Mouse (Mus musculus) small intestine, adult 2 months (tissue): ENCODE measurements at regions not wholly inside any gene's neighbourhood (a gene's known extent, or its start where the extent isn't known, plus 50 kb on each side); places are given as distances from the start of the nearest gene placed in this dataset.

Source experiments
- H3K27ac ChIP-seq: fragments of 200-500 bp; 2 replicates; pipeline ENCODE4 v1.5.1; 2012; ENCODE audit warnings: low read depth, low read length, control low read depth, inconsistent platforms; ENCODE audit not compliant: insufficient read depth
- H3K27me3 ChIP-seq: fragments of 200-500 bp; 2 replicates; pipeline ENCODE4 v1.6.1; 2012; ENCODE audit warnings: mild to moderate bottlenecking, moderate library complexity, low read length, inconsistent platforms; ENCODE audit not compliant: control insufficient read depth, insufficient read depth
- H3K36me3 ChIP-seq: fragments of 200-500 bp; 2 replicates; pipeline ENCODE4 v1.6.1; 2012; ENCODE audit warnings: mild to moderate bottlenecking, low read length, control low read depth, inconsistent platforms; ENCODE audit not compliant: control insufficient read depth, insufficient read depth
- H3K4me1 ChIP-seq: fragments of 200-500 bp; 2 replicates; pipeline ENCODE4 v1.6.1; 2012; ENCODE audit warnings: low read length, inconsistent platforms, mixed read lengths; ENCODE audit not compliant: control insufficient read depth, insufficient read depth, insufficient read length
- H3K4me3 ChIP-seq: fragments of 200-500 bp; 2 replicates; pipeline ENCODE4 v1.5.1; 2012; ENCODE audit warnings: low read depth, mild to moderate bottlenecking, control low read depth, inconsistent platforms, low read length, moderate library complexity
- CTCF ChIP-seq: fragments of 200-500 bp; IDR thresholded peaks from 2 replicates; pipeline ENCODE4 v1.5.1; 2012; ENCODE audit warnings: low read depth, mild to moderate bottlenecking, control low read depth, inconsistent platforms, low read length, moderate library complexity, mixed read lengths; ENCODE audit not compliant: insufficient replicate concordance, insufficient read length; ENCODE audit errors: extremely low read depth
- POLR2A ChIP-seq: fragments of 200-500 bp; IDR thresholded peaks from 2 replicates; pipeline ENCODE4 v1.6.1; 2012; ENCODE audit warnings: low read depth, mild to moderate bottlenecking, control low read depth, inconsistent platforms, low read length, moderate library complexity
- WGBS: fragments of 180-500 bp; shearing (Covaris S2); methylation state at CpG from one replicate; pipeline ENCODE4 v1.1.7; 2018; 5-methylcytosine and 5-hydroxymethylcytosine counted together

DNA sequence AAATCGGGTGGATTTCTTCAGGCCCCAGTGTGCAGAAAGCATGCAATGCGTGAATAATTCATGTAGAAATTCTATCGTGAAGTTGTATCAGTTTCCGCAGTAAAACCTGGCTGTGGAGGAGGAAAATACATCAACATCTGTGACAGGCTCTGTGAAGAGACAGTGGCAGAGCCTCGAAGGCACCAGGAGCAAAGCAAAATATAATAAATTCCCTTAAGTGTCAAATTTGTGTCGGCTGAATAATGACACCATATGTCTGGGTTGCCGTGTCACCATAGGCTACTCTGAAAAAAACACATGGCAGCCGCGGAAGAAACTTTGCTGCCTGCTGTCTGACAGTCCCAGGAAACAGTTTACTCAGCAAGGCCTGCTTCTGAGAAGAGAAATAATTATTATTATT is 2100.1 kb downstream of the 4930444P10Rik start:
- 81% methylated on average over 9 of the region's 9 CpGs for WGBS
- TF ChIP-seq CTCF (no peak), POLR2A (no peak)
- H3K27ac ChIP-seq: no peak overlapping the region
- no peaks in the 10 kb centered on the region for H3K4me1 ChIP-seq
- H3K4me3 ChIP-seq: no peak overlapping the region
- no peaks in the 10 kb centered on the region for H3K27me3 ChIP-seq
- H3K36me3 ChIP-seq: no peaks in the 10 kb centered on the region

DNA sequence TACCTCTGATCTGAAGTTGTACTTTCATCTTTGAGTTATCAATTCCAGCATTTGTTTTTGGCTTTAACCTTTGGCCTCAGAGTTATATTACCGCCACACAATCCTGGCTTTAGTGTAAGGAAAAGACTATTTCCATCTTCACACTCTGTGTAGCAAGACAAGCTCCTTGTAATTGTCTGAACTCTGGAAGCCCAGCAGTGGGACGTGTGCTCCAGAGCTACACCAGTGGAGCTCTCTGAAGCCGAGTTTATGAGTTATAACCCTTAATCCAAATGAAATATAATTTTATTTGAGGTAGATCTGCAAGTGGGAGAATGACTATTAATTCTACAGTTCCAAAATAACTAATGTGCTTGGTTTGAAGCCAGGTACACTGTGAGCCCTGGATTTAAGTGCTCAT is 2103.8 kb downstream of the 4930444P10Rik start:
- Histone ChIP-seq H3K36me3 (no peaks in the 10 kb centered on the region), H3K27ac (no peak overlapping the region), H3K4me1 (no peaks in the 10 kb centered on the region), H3K27me3 (no peaks in the 10 kb centered on the region), H3K4me3 (no peak overlapping the region)
- no peak for TF ChIP-seq POLR2A
- no peak for TF ChIP-seq CTCF
- WGBS: 51% methylated on average over 3 of the region's 3 CpGs

DNA sequence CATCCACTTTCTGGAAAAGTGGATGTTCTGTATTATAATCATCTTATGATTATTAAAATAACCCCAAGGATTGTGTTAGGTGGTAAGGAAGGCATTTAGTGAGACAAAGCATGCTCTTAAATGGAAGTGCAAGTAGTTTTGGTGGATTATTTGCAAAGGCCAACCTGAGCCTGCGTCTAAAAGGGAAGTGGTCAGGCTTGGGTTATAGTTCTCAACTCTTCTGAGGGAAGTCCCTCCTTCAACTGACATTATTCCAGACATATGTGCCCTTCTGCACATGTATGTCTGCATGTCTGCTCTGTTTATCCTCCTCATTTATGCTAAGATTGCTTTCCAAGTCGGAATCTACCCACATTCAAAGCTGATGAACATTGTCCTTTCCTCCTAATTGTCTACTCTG is 2108.3 kb downstream of the 4930444P10Rik start:
- Histone ChIP-seq H3K4me3 (no peak overlapping the region), H3K27ac (no peak overlapping the region), H3K27me3 (no peaks in the 10 kb centered on the region), H3K36me3 (no peaks in the 10 kb centered on the region), H3K4me1 (no peaks in the 10 kb centered on the region)
- 79% methylated on average over 2 of the region's 2 CpGs for WGBS
- TF ChIP-seq CTCF (no peak), POLR2A (no peak)

DNA sequence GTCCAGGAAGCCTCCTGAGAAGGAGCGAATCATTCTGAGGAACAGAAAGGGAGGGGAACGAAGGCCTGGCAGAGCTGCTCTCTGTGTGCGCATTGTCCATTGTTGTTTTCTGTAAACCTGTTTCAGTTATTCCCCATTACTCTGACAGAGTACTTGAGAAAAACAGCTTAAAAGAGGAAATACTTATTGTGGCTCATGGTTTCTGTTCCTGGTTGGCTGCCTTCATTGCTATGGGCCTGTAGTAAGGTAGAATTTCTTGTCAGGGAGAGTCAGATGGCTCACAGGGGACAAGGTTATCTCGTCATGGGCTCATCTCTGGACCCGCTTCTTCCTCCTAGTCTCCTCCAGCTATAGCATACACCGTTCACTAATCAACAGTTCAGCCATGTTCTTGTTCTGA is 2112.9 kb downstream of the 4930444P10Rik start:
- no peak overlapping the region for H3K27ac ChIP-seq
- no peaks in the 10 kb centered on the region for H3K27me3 ChIP-seq
- no peaks in the 10 kb centered on the region for H3K36me3 ChIP-seq
- WGBS: 80% methylated on average over 6 of the region's 6 CpGs
- H3K4me3 ChIP-seq: no peak overlapping the region
- TF ChIP-seq CTCF (no peak), POLR2A (no peak)
- no peaks in the 10 kb centered on the region for H3K4me1 ChIP-seq

DNA sequence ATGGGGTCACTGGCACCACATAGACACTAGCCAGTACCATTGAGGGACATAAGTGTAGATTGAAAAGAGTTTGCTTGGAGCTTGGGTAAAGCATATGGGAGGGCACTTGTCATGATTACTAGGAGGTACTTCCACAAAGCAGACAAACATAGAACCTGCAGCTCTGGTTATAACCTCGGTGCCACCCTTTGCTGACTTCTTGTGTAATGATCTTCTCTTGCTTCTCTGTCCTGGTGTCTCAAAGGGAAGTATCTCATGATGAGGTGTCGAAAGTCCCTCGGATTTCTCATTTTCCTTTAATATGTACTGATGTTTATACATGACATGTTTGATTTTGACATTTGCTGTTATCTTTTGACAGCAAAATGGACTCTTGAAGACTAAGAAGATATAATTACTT is 2114.5 kb downstream of the 4930444P10Rik start:
- no peaks in the 10 kb centered on the region for H3K36me3 ChIP-seq
- no peak overlapping the region for H3K27ac ChIP-seq
- TF ChIP-seq CTCF (no peak), POLR2A (no peak)
- H3K27me3 ChIP-seq: no peaks in the 10 kb centered on the region
- no peaks in the 10 kb centered on the region for H3K4me1 ChIP-seq
- H3K4me3 ChIP-seq: no peak overlapping the region
- WGBS: 83% methylated on average over 3 of the region's 3 CpGs

DNA sequence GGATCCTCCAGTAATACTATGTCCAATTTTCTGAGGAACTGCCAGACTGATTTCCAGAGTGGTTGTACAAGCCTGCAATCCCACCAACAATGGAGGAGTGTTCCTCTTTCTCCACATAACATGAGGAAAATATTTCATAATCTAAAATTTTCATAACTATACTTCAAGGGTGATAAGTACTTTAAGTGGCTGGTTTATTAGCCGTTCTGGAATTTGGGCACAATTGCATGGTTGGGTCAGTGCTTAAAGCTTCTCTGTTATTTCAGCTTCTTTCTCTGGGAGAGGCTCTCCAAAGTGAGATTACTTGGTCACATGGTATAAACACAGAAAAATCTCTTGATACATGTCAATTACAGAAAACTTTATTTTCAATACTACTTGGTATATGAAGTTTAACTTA is 2115.9 kb downstream of the 4930444P10Rik start:
- H3K27ac ChIP-seq: no peak overlapping the region
- WGBS: 85% methylated on average over 1 of the region's 1 CpGs
- no peaks in the 10 kb centered on the region for H3K27me3 ChIP-seq
- TF ChIP-seq CTCF (no peak), POLR2A (no peak)
- no peaks in the 10 kb centered on the region for H3K4me1 ChIP-seq
- no peaks in the 10 kb centered on the region for H3K36me3 ChIP-seq
- H3K4me3 ChIP-seq: no peak overlapping the region

DNA sequence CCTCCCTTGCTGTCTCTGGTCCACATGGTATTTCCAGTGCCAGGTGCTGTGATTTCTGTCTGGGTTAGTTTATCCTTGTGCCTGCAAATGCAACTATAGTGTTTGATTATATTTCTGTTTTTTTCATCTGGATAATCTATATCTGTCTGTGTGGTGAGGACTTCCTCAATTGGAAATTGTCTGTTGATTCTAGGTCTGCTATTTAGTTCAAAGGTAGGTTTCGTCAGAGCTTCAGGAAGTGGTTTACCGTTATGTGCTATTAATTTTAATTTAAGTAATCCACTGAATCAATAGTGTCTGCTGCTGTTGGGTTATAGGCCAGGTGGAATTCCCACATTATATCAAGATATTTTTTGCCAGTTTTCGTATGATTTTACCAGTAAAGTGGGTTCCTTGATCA is 2143.9 kb downstream of the 4930444P10Rik start:
- Histone ChIP-seq H3K4me3 (no peak overlapping the region), H3K36me3 (no peaks in the 10 kb centered on the region), H3K27ac (no peak overlapping the region), H3K27me3 (no peaks in the 10 kb centered on the region), H3K4me1 (no peaks in the 10 kb centered on the region)
- TF ChIP-seq POLR2A (no peak), CTCF (no peak)
- WGBS: 71% methylated on average over 3 of the region's 3 CpGs

DNA sequence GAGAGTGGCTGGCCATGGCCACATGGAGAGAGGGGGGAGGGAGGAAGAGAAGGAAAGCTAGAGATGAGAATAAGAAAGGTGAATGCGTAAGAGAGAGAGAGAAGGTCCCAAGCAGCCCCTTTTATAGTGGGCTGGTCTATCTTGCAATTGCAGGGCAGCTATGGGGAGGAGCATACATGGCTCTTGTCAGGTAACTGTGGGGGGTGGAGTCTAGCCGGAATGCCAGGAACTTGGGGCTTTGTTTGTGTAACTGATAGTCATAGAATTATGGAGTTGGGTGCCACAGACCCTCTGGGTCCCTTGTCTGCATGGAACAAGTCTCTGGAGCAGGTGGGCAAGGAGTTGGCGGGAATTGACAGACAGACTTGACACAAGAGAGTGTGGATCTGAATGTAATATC is 2151.8 kb downstream of the 4930444P10Rik start:
- no peaks in the 10 kb centered on the region for H3K27me3 ChIP-seq
- WGBS: 80% methylated on average over 3 of the region's 3 CpGs
- H3K36me3 ChIP-seq: no peaks in the 10 kb centered on the region
- H3K4me1 ChIP-seq: no peaks in the 10 kb centered on the region
- no peak overlapping the region for H3K27ac ChIP-seq
- H3K4me3 ChIP-seq: no peak overlapping the region
- TF ChIP-seq CTCF: no peak
- no peak for TF ChIP-seq POLR2A
